Mouse (Mus musculus) midbrain, embryonic 15.5 days (tissue): ENCODE results near the gene Mtcl1. TPM values are rescaled to one million over a fixed set of nuclear protein-coding genes. Genes with fewer than 3 reads are reported as not detected.

Experiments used
- ATAC-seq: fragments of 200-750 bp; cut with Nextera tagmentation; replicated peaks from 2 replicates; pipeline ENCODE4 v1.8.0; 2017; ENCODE audit warnings: moderate TSS enrichment
- H3K27ac ChIP-seq: fragments of 300-500 bp; sonication (generic); 2 replicates; pipeline ENCODE4 v1.5.1; 2015; ENCODE audit warnings: mild to moderate bottlenecking, inconsistent platforms
- H3K27me3 ChIP-seq: fragments of 300-500 bp; sonication (generic); replicated peaks from 2 replicates; pipeline ENCODE4 v1.6.1; 2015; ENCODE audit warnings: inconsistent platforms
- H3K36me3 ChIP-seq: fragments of 300-500 bp; sonication (generic); replicated peaks from 2 replicates; pipeline ENCODE4 v1.6.1; 2015; ENCODE audit warnings: inconsistent platforms
- H3K4me1 ChIP-seq: fragments of 300-500 bp; sonication (generic); 2 replicates; pipeline ENCODE4 v1.6.1; 2015; ENCODE audit warnings: inconsistent platforms
- H3K4me2 ChIP-seq: fragments of 300-500 bp; sonication (generic); 2 replicates; pipeline ENCODE4 v1.6.1; 2015; ENCODE audit warnings: inconsistent platforms, mild to moderate bottlenecking, moderate library complexity
- H3K4me3 ChIP-seq: fragments of 300-500 bp; sonication (generic); 2 replicates; pipeline ENCODE4 v1.5.1; 2015; ENCODE audit warnings: mild to moderate bottlenecking, inconsistent platforms
- H3K9ac ChIP-seq: fragments of 300-500 bp; sonication (generic); 2 replicates; pipeline ENCODE4 v1.6.1; 2015; ENCODE audit warnings: mild to moderate bottlenecking, inconsistent platforms
- H3K9me3 ChIP-seq: fragments of 300-500 bp; sonication (generic); 2 replicates; pipeline ENCODE4 v1.6.1; 2016; ENCODE audit warnings: inconsistent platforms
- WGBS: fragments of 180-500 bp; shearing (Covaris S2); methylation state at CpG from one replicate; pipeline ENCODE4 v1.1.7; 2015; ENCODE audit warnings: mixed read lengths; 5-methylcytosine and 5-hydroxymethylcytosine counted together
- polyA plus RNA-seq: library from polyadenylated mRNA; unstranded; fragments of >200 nt; fragmentation: Nextera tagmentation; extraction: Ambion mirVana; gene quantifications from 2 replicates; pipeline ENCODE4 v1.2.1, GENCODE M21; 2015

The Mtcl1 gene
- polyA plus RNA-seq, 1 experiment from 2014 or later, result 39.0 TPM

DNA sequence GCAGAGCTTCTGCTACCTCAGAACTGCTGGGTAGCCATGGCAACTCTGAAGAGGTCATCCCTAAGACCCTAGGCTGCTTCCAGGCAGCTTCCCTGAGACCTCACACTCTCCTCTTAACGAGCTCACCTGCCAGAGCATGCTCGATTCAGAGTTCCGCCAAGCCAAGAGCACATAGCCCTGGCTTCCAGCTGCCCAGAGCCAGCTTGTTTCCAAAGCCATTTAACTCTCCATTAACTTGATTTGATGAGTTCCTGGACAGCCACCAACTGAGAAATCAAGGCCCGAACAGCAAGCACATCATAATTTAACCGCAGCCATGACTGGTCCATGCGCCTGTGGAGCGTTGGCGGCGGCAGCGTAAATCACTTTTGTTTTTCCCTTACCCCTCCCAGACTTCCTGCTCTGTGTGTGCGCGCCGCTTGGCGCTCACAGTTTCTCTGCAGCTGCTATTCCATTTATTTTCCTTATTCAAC is 32.7 kb downstream of the Mtcl1 start:
- Histone ChIP-seq H3K27ac (peak overlapping the region; percentile 53), H3K9ac (no peak overlapping the region), H3K27me3 (no peaks in the 10 kb centered on the region), H3K4me3 (0 out of 2 replicates have a peak overlapping the region, but pooled peaks have one; percentile 7), H3K4me1 (peaks cover 40% of the 10 kb centered on the region), H3K9me3 (no peaks in the 10 kb centered on the region), H3K36me3 (no peaks in the 10 kb centered on the region), H3K4me2 (peak overlapping the region; percentile 45)
- peak; percentile 64 for ATAC-seq
- WGBS, result 18% methylated on average over 14 of the region's 14 CpGs

DNA sequence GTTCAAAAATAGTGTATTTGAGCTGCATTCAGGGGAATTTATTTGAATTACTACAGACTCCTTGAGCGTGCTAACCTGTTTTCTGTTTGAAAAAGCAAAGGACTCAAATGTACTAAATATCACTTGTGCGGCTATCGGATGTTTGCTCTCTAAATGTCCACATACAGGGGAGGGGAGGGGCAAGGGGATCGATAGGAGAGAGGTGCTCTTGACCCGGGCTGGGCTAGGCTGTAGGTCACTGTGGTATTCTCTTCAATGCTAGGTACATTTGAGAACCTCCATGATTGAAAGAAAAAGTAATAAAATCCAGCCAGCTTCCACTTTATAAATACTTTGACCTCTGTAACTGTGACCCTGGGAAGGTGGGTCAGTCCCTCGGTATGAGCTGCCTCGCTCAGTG is 33.1 kb downstream of the Mtcl1 start:
- WGBS, result 51% methylated on average over 7 of the region's 7 CpGs
- Histone ChIP-seq H3K27ac (peak overlapping the region; percentile 53), H3K4me3 (no peak overlapping the region), H3K9ac (no peak overlapping the region), H3K4me1 (peaks cover 40% of the 10 kb centered on the region), H3K4me2 (peak overlapping the region; percentile 45), H3K27me3 (no peaks in the 10 kb centered on the region), H3K36me3 (no peaks in the 10 kb centered on the region), H3K9me3 (no peaks in the 10 kb centered on the region)
- peak; percentile 16; the same call in 1 of the 2 replicates for ATAC-seq

DNA sequence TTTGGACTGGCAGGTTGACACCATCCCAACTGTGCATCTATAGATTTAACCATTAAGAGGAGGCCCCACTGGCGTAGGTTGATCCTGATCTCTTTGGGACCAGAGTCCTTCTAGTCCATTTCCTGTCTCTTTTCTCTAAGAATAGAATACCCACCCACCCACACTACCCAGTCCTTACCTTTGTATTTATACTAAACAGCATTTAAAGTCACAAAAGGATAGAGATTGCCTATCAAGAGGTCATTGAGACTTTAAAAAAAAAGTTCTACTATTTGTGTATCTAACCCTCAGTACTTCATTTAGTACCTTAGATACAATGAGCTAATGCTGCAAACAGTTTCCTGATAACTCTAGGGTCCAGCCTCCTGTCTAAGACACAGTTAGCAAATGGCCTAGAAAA is 35.2 kb downstream of the Mtcl1 start:
- H3K27ac ChIP-seq, result no peak overlapping the region
- H3K36me3 ChIP-seq, result no peaks in the 10 kb centered on the region
- H3K4me2 ChIP-seq, result no peak overlapping the region
- ATAC-seq, result no peak
- H3K9ac ChIP-seq, result no peak overlapping the region
- H3K4me1 ChIP-seq, result peaks cover 40% of the 10 kb centered on the region
- WGBS, result 94% methylated on average over 1 of the region's 1 CpGs
- H3K27me3 ChIP-seq, result no peaks in the 10 kb centered on the region
- H3K9me3 ChIP-seq, result no peaks in the 10 kb centered on the region
- no peak overlapping the region for H3K4me3 ChIP-seq

DNA sequence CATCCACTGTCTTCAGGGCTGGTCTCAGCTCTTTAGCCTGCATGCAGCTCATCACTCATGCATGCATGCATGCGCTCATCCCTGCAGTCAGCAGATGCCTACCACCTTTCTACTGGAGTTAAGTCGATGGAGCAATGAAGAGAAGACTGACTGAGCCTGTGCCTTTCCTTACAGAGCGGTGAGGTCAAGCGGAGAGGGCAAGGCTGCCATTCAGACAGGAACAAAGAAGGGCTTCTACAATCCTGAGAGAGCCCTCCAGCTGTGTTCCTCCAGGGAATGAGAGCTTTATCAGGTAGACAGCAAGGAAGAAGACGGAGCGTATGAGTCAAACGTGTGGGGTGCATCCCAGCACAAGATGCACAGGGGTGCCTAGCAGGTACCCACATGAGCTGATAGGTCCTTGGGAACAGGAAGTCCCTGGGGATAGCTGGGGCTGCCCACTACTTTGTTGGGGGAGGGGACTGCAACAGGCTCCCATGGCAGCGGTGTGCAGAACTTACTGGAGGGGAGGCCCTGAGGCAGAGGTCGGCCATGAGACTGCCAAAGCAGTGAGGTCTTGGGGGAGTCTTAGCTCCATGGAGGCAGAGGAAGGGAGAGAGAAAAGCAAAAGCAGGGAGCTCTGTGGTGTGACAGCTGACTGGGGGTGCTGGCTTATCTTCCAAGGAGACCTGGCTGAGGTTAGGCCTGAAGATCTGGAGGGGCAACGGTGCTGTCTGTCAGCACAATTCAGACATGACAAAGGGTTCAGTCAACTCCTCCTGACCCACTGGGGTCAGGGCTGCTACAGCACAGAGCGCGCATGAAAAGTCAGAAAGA is 37.2 kb downstream of the Mtcl1 start:
- Histone ChIP-seq H3K4me2 (no peak overlapping the region), H3K36me3 (no peaks in the 10 kb centered on the region), H3K9me3 (no peaks in the 10 kb centered on the region), H3K27me3 (no peaks in the 10 kb centered on the region), H3K9ac (no peak overlapping the region), H3K4me1 (peaks cover 23% of the 10 kb centered on the region), H3K27ac (no peak overlapping the region; the same call in 1 of the 2 replicates), H3K4me3 (no peak overlapping the region)
- peak; percentile 37 for ATAC-seq
- 19% methylated on average over 12 of the region's 12 CpGs for WGBS

DNA sequence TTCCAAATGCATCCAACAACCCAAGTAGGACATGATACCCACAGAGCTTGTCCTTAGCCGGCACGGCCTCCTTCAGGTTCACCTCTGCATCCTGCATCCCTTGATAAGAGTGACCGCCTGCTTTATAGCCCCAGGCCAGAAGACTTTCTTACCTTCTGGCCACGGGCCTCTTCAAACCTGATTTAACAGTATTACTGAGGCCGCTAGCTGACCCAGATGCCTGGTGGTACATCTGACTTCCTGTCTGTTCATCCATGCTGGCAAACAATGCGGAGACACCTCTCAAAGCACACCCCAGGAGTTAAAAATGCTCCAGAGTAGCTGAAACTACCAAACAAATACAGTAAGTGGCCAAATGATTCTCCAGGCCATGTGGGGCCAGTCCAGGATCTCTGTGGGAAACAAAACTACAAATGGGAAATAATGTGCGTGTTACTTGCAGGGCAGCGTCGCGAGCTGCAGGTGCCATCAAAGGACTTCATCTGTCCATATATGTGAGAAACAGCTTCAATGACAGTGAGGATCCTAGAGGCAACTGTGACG is 38.6 kb downstream of the Mtcl1 start:
- Histone ChIP-seq H3K27me3 (no peaks in the 10 kb centered on the region), H3K4me3 (no peak overlapping the region), H3K27ac (no peak overlapping the region), H3K4me2 (no peak overlapping the region), H3K9me3 (no peaks in the 10 kb centered on the region), H3K36me3 (no peaks in the 10 kb centered on the region), H3K9ac (no peak overlapping the region), H3K4me1 (peaks cover 21% of the 10 kb centered on the region)
- ATAC-seq, result no peak
- 72% methylated on average over 11 of the region's 11 CpGs for WGBS

DNA sequence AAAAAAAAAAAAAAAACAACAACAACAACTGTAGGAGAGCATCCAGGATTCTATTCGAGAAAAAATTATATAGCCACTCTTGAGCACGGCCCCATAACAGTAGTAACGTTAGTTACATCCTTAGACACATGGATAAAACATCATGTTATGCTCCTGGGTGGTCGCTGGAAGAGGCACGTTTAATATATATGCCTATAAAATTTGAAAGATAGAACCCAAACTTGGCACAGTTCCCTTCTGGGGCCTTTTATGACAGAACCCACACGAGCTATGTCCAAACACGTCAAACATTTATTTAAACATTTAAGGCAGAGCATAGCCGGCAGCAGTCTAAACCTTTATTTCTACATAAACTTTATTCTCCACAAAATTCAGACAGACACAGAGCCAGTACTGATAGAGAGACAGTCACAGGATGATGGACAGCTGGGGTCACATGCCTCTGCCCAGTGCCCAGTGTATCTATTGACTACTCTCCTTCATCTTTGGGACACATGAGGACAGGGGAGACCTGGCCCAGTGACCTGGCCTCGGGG is 40.4 kb downstream of the Mtcl1 start:
- Histone ChIP-seq H3K27ac (no peak overlapping the region), H3K9ac (no peak overlapping the region), H3K4me1 (peaks cover 32% of the 10 kb centered on the region), H3K4me2 (no peak overlapping the region), H3K27me3 (no peaks in the 10 kb centered on the region), H3K9me3 (no peaks in the 10 kb centered on the region), H3K36me3 (no peaks in the 10 kb centered on the region), H3K4me3 (no peak overlapping the region)
- WGBS, result 87% methylated on average over 9 of the region's 9 CpGs
- ATAC-seq, result no peak

DNA sequence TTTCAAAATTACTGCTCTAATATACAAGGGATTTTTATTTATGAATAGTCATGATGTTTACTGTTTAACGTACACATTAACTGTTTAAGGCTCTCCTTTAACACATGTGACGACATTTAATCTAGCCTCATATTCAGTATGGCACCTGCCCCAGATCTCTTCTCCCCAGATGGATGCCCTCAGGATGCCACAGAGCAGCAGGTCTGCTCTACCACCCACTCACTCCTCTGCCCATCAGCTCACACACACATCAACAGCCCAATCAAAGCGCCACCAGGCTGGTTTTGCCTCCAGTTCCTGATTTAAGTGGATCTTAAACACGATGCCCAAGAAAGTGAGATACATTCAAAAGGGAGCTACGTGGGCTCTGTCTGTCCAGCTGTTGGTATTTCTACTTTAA is 41.1 kb downstream of the Mtcl1 start:
- Histone ChIP-seq H3K4me1 (peaks cover 32% of the 10 kb centered on the region), H3K27me3 (no peaks in the 10 kb centered on the region), H3K4me3 (no peak overlapping the region), H3K36me3 (no peaks in the 10 kb centered on the region), H3K9ac (no peak overlapping the region), H3K27ac (no peak overlapping the region), H3K4me2 (no peak overlapping the region), H3K9me3 (no peaks in the 10 kb centered on the region)
- ATAC-seq, result no peak
- 95% methylated on average over 5 of the region's 5 CpGs for WGBS

DNA sequence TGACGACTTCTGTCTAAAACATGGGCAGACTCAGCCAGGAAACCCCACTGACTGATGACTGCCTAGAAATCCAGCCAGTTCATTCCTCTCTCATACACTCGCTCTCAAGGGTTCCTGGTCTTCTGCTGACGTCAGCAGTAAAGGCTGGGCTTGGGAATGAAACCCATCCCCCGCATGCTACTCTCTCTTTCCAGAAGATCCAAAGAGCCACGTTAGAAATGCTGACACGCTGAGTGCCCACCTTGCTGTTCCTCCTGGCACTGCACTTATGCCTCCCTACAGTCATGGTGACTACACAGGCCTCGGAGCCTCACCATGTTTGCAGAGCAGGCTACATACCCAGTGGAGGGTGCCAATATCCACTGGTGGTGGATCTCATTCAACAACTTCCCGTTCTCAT is 41.7 kb downstream of the Mtcl1 start:
- Histone ChIP-seq H3K9me3 (no peaks in the 10 kb centered on the region), H3K27me3 (no peaks in the 10 kb centered on the region), H3K36me3 (no peaks in the 10 kb centered on the region), H3K9ac (no peak overlapping the region), H3K27ac (no peak overlapping the region), H3K4me1 (peaks cover 36% of the 10 kb centered on the region), H3K4me3 (no peak overlapping the region), H3K4me2 (no peak overlapping the region)
- ATAC-seq, result no peak
- 60% methylated on average over 8 of the region's 8 CpGs for WGBS

DNA sequence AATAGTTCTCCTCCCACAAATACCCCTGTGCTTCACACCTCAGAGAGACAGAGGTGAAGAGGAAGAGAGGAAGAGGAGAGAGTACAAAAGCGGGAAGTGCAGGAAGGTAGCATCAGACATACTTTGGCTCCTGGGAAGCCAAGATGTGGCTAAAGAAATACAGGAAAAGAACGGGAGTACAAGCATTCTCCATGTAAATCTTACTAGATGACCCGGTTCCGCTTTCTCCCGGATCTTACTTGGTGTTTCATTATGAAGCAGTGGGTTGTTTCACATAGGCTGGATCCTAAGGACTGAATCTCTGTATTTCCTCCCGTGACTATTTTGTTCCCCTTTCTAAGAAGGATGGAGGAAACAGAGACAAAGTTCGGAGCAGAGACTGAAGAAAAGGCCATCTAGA is 43.9 kb downstream of the Mtcl1 start:
- H3K9me3 ChIP-seq, result no peaks in the 10 kb centered on the region
- no peak for ATAC-seq
- H3K4me1 ChIP-seq, result peaks cover 43% of the 10 kb centered on the region
- H3K4me3 ChIP-seq, result no peak overlapping the region
- no peak overlapping the region for H3K9ac ChIP-seq
- H3K27ac ChIP-seq, result peak overlapping the region; percentile 39; the same call in 1 of the 2 replicates
- 0 out of 2 replicates have a peak overlapping the region, but pooled peaks have one; percentile 0 for H3K4me2 ChIP-seq
- no peaks in the 10 kb centered on the region for H3K36me3 ChIP-seq
- no peaks in the 10 kb centered on the region for H3K27me3 ChIP-seq
- 29% methylated on average over 7 of the region's 7 CpGs for WGBS

DNA sequence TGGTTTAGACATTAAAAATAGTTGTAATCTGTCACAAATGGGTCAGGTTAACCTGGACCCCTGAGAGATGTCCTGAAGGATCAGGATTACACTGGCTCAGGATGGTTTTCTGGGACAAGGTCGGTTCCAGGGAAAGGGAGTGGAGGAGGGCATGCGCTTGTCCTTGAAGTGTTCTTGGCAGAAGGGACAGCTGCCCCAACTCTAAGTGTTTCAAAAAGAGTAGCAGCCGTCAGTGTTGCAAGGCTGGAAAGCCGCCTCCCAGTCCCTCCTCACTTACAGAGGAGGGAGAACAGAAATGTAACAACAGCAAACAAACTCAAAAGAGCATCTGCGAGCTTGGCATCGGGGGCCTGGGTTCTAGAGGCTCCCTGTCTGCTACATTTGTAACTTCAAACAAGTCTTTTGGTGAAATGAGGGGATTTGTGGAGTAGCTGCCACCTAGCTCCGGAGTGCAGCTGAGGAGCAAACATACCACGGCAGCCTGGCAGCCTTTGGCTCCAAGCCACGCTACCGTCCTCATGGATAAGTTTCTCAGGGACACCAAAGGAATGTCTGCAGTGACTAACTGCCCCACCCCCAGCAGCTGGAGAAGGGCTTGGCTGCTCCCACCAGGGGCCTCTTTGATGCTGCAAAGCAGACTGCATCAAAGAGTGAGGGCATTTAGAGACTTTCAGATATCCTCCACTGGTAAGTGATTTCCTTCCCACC is 44.5 kb downstream of the Mtcl1 start:
- Histone ChIP-seq H3K4me2 (peak overlapping the region; percentile 0; the same call in 1 of the 2 replicates), H3K36me3 (no peaks in the 10 kb centered on the region), H3K27ac (peak overlapping the region; percentile 39; the same call in 1 of the 2 replicates), H3K4me3 (no peak overlapping the region), H3K9ac (no peak overlapping the region), H3K4me1 (peaks cover 43% of the 10 kb centered on the region), H3K9me3 (no peaks in the 10 kb centered on the region), H3K27me3 (no peaks in the 10 kb centered on the region)
- WGBS, result 17% methylated on average over 10 of the region's 10 CpGs
- ATAC-seq, result peak; percentile 48; the same call in 1 of the 2 replicates

DNA sequence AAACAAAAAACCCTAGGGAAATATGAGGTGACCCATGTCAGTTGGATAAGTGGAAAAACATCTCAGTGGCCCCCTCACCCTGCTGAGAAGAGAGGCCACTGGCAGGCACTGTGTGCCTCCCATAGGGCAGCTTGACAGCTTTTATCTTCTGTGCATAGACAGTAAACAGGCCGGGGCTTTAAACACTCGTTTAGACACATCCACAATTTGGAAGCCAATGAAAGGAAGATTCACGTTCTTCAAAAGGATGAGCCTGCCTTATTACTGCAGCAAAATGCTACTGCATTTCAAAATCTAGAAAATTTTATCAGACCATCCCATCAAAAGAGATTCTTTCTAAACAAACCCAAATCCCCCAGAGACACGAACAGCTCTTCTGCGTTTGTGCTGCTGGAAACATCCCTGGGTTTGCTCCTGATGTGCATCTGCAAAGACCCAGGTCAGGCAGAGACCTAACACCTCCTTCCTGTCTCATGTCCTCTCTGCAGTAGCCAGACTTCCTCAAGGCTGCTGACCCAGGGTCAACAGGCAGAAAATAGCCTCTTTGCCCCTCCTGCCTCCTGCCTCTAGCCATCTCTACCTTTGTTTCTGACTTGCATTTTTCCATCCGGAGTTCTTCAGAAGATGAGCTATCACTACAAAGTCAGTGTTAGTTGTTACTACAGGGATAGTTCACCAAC is 46.6 kb downstream of the Mtcl1 start:
- 10% methylated on average over 6 of the region's 6 CpGs for WGBS
- Histone ChIP-seq H3K4me1 (peaks cover 43% of the 10 kb centered on the region), H3K9ac (no peak overlapping the region), H3K27me3 (no peaks in the 10 kb centered on the region), H3K27ac (peak overlapping the region; percentile 32; the same call in 1 of the 2 replicates), H3K36me3 (no peaks in the 10 kb centered on the region), H3K9me3 (no peaks in the 10 kb centered on the region), H3K4me3 (no peak overlapping the region), H3K4me2 (no peak overlapping the region)
- no peak for ATAC-seq
